Mouse (Mus musculus): Measurements from ENCODE around the gene Kit.

- TF ChIP-seq POLR2A (IDR thresholded peaks at IDR 0.05; ENCODE audit: control insufficient read depth, extremely low read depth, insufficient read depth, low read length, poor library complexity) (no peak), CTCF (IDR thresholded peaks at IDR 0.05; ENCODE audit: borderline replicate concordance, control insufficient read depth, extremely low read depth, insufficient read depth, low read length, poor library complexity) (no peak)
Measured at GRCm38 (mm10) chr5:75604238-75604637, 29.5 kb downstream of the Kit start.

Data from thymus, adult 2 months (tissue).